Mouse (Mus musculus) heart, postnatal 0 days (tissue): ENCODE measurements around the gene Marc2. TPM values are rescaled to one million over a fixed set of nuclear protein-coding genes. Genes with fewer than 3 reads are reported as not detected.

Source experiments
- ATAC-seq: fragments of 200-750 bp; cut with Nextera tagmentation; 2 replicates; pipeline ENCODE4 v1.8.0; 2017; ENCODE audit warnings: low read depth, moderate number of reproducible peaks, moderate library complexity; ENCODE audit not compliant: insufficient read depth
- DNase-seq: peaks from one replicate; pipeline ENCODE4 v3.0.0-alpha.2; 2016; ENCODE audit warnings: low spot score
- H3K27ac ChIP-seq: fragments of 300-500 bp; sonication (generic); 2 replicates; pipeline ENCODE4 v1.5.1; 2014; ENCODE audit warnings: low read depth, mild to moderate bottlenecking
- H3K27me3 ChIP-seq: fragments of 300-500 bp; sonication (generic); 2 replicates; pipeline ENCODE4 v1.6.1; 2014; ENCODE audit warnings: low read length, mixed read lengths; ENCODE audit not compliant: control insufficient read depth, insufficient read depth
- H3K36me3 ChIP-seq: fragments of 300-500 bp; sonication (generic); replicated peaks from 2 replicates; pipeline ENCODE4 v1.6.1; 2014; ENCODE audit warnings: low read length, mixed read lengths; ENCODE audit not compliant: control insufficient read depth, insufficient read depth
- H3K4me1 ChIP-seq: fragments of 300-500 bp; sonication (generic); 2 replicates; pipeline ENCODE4 v1.6.1; 2014; ENCODE audit warnings: antibody characterized with exemption; ENCODE audit not compliant: control insufficient read depth, insufficient read depth
- H3K4me2 ChIP-seq: fragments of 300-500 bp; sonication (generic); 2 replicates; pipeline ENCODE4 v1.6.1; 2014; ENCODE audit warnings: low read depth, mild to moderate bottlenecking, low read length, moderate library complexity
- H3K4me3 ChIP-seq: fragments of 300-500 bp; sonication (generic); 2 replicates; pipeline ENCODE4 v1.5.1; 2014; ENCODE audit warnings: low read depth, low read length
- H3K9ac ChIP-seq: fragments of 300-500 bp; sonication (generic); replicated peaks from 2 replicates; pipeline ENCODE4 v1.6.1; 2014; ENCODE audit warnings: low read depth, low read length, mixed read lengths
- H3K9me3 ChIP-seq: fragments of 300-500 bp; sonication (generic); replicated peaks from 2 replicates; pipeline ENCODE4 v1.6.1; 2016; ENCODE audit warnings: low read length; ENCODE audit not compliant: control insufficient read depth
- CTCF ChIP-seq: IDR thresholded peaks from 2 replicates; pipeline ENCODE4 v1.5.1; 2016; ENCODE audit warnings: antibody characterized with exemption, control low read depth, low read depth
- EP300 ChIP-seq: IDR thresholded peaks from 2 replicates; pipeline ENCODE4 v1.6.1; 2016; ENCODE audit warnings: antibody characterized with exemption, low read depth
- WGBS: fragments of 180-500 bp; shearing (Covaris S2); extraction: QIAGEN DNeasy Blood & Tissue Kit; methylation state at CpG from one replicate; pipeline ENCODE4 v1.1.7; 2014; 5-methylcytosine and 5-hydroxymethylcytosine counted together
- polyA plus RNA-seq: library from polyadenylated mRNA; unstranded; fragments of >200 nt; fragmentation: Nextera tagmentation; extraction: Ambion mirVana; gene quantifications from 2 replicates; pipeline ENCODE4 v1.2.1, GENCODE M21; 2015
- total RNA-seq: library from RNA; depleted of rRNA; stranded (reverse); fragments of >200 nt; gene quantifications from 2 replicates; pipeline ENCODE4 v1.2.3, GENCODE M21; 2014; ENCODE audit warnings: low replicate concordance

Marc2 gene
- total and polyA plus RNA-seq, 2 experiments from 2014 or later: 90.0 to 135 TPM

- no peak for TF ChIP-seq EP300
- TF ChIP-seq CTCF: no peak
- no peak for ATAC-seq
Observed at GRCm38 (mm10) chr1:184786376-184787151, 59.7 kb downstream of the Marc2 start.

GRCm38 (mm10) chr1:184783641-184784040 is 62.6 kb downstream of the Marc2 start:
- Histone ChIP-seq H3K27me3 (no peaks in the 10 kb centered on the region), H3K36me3 (no peaks in the 10 kb centered on the region), H3K4me2 (no peak overlapping the region), H3K4me1 (no peaks in the 10 kb centered on the region), H3K9ac (no peak overlapping the region), H3K4me3 (no peak overlapping the region), H3K9me3 (no peaks in the 10 kb centered on the region), H3K27ac (no peak overlapping the region)
- TF ChIP-seq CTCF (no peak), EP300 (no peak)
- WGBS: 67% methylated on average over 4 of the region's 4 CpGs
- ATAC-seq (no peak), DNase-seq (no peak)

More at GRCm38 (mm10) chr1:184786376-184787151, 59.7 kb downstream of the Marc2 start:
- Histone ChIP-seq H3K27me3 (no peaks in the 10 kb centered on the region), H3K9ac (no peak overlapping the region), H3K4me2 (no peak overlapping the region), H3K4me1 (no peaks in the 10 kb centered on the region), H3K4me3 (no peak overlapping the region), H3K36me3 (no peaks in the 10 kb centered on the region), H3K9me3 (no peaks in the 10 kb centered on the region), H3K27ac (no peak overlapping the region)
- 61% methylated on average over 13 of the region's 13 CpGs for WGBS
- no peak for DNase-seq

GRCm38 (mm10) chr1:184782161-184782513 is 64.1 kb downstream of the Marc2 start:
- 45% methylated on average over 14 of the region's 14 CpGs for WGBS
- no peaks in the 10 kb centered on the region for H3K4me1 ChIP-seq
- TF ChIP-seq EP300 (no peak), CTCF (no peak)
- no peaks in the 10 kb centered on the region for H3K27me3 ChIP-seq
- H3K36me3 ChIP-seq: no peaks in the 10 kb centered on the region
- H3K4me2 ChIP-seq: no peak overlapping the region
- no peak for DNase-seq
- ATAC-seq: no peak
- no peak overlapping the region for H3K9ac ChIP-seq
- no peaks in the 10 kb centered on the region for H3K9me3 ChIP-seq
- no peak overlapping the region for H3K27ac ChIP-seq
- no peak overlapping the region for H3K4me3 ChIP-seq

- Histone ChIP-seq H3K4me1 (no peaks in the 10 kb centered on the region), H3K27me3 (no peaks in the 10 kb centered on the region), H3K36me3 (no peaks in the 10 kb centered on the region), H3K4me2 (no peak overlapping the region), H3K9me3 (no peaks in the 10 kb centered on the region), H3K4me3 (no peak overlapping the region), H3K9ac (no peak overlapping the region), H3K27ac (no peak overlapping the region)
- ATAC-seq (no peak), DNase-seq (no peak)
- no peak for TF ChIP-seq EP300
- TF ChIP-seq CTCF: no peak
- WGBS: 60% methylated on average over 10 of the region's 10 CpGs
Observed at GRCm38 (mm10) chr1:184781286-184782160, 64.7 kb downstream of the Marc2 start.

GRCm38 (mm10) chr1:184778157-184778556 is 68.1 kb downstream of the Marc2 start:
- Histone ChIP-seq H3K4me1 (no peaks in the 10 kb centered on the region), H3K4me3 (no peak overlapping the region), H3K9ac (no peak overlapping the region), H3K36me3 (no peaks in the 10 kb centered on the region), H3K27ac (no peak overlapping the region), H3K9me3 (no peaks in the 10 kb centered on the region), H3K4me2 (no peak overlapping the region), H3K27me3 (no peaks in the 10 kb centered on the region)
- 85% methylated on average over 6 of the region's 6 CpGs for WGBS
- no peak for DNase-seq
- no peak for ATAC-seq
- TF ChIP-seq EP300 (no peak), CTCF (no peak)
